Mouse (Mus musculus): ENCODE data around the gene Ltbp1. TPM values are rescaled to one million over a fixed set of nuclear protein-coding genes. Genes with fewer than 3 reads are reported as not detected.

Gene Ltbp1
- polyA plus RNA-seq, 1 experiment = 5.0 TPM

- Histone ChIP-seq H3K27ac (replicated peaks; ENCODE audit: low read depth, low read length) (no peak overlapping the region), H3K4me1 (ENCODE audit: control insufficient read depth, insufficient read depth, insufficient read length, low read length) (peaks cover 3% of the 10 kb centered on the region; the same call in 1 of the 2 replicates), H3K4me3 (ENCODE audit: insufficient read depth, low read depth, low read length) (no peak overlapping the region)
Measured at GRCm38 (mm10) chr17:75071174-75071573, 65.8 kb downstream of the Ltbp1 start.

- Histone ChIP-seq H3K4me3 (ENCODE audit: insufficient read depth, low read depth, low read length) (no peak overlapping the region), H3K27ac (replicated peaks; ENCODE audit: low read depth, low read length) (no peak overlapping the region), H3K4me1 (ENCODE audit: control insufficient read depth, insufficient read depth, insufficient read length, low read length) (peaks cover 3% of the 10 kb centered on the region; the same call in 1 of the 2 replicates)
Measured at GRCm38 (mm10) chr17:75071749-75072148, 66.4 kb downstream of the Ltbp1 start.

GRCm38 (mm10) chr17:75073887-75074286 is 68.5 kb downstream of the Ltbp1 start:
- no peak overlapping the region for H3K27ac ChIP-seq (replicated peaks; ENCODE audit: low read depth, low read length)
- no peak overlapping the region for H3K4me3 ChIP-seq (ENCODE audit: insufficient read depth, low read depth, low read length)
- H3K4me1 ChIP-seq (ENCODE audit: control insufficient read depth, insufficient read depth, insufficient read length, low read length) = peaks cover 3% of the 10 kb centered on the region; the same call in 1 of the 2 replicates

GRCm38 (mm10) chr17:75074978-75075699 is 69.8 kb downstream of the Ltbp1 start:
- H3K27ac ChIP-seq (replicated peaks; ENCODE audit: low read depth, low read length) = no peak overlapping the region
- no peak overlapping the region for H3K4me3 ChIP-seq (ENCODE audit: insufficient read depth, low read depth, low read length)

GRCm38 (mm10) chr17:75081401-75081800 is 76.0 kb downstream of the Ltbp1 start:
- no peak overlapping the region for H3K4me3 ChIP-seq (ENCODE audit: insufficient read depth, low read depth, low read length)
- H3K27ac ChIP-seq (replicated peaks; ENCODE audit: low read depth, low read length) = no peak overlapping the region
- H3K4me1 ChIP-seq (ENCODE audit: control insufficient read depth, insufficient read depth, insufficient read length, low read length) = no peaks in the 10 kb centered on the region

More at GRCm38 (mm10) chr17:75074978-75075699, 69.8 kb downstream of the Ltbp1 start:
- H3K4me1 ChIP-seq (ENCODE audit: control insufficient read depth, insufficient read depth, insufficient read length, low read length) = peaks cover 3% of the 10 kb centered on the region; the same call in 1 of the 2 replicates

- Histone ChIP-seq H3K27ac (replicated peaks; ENCODE audit: low read depth, low read length) (no peak overlapping the region), H3K4me3 (ENCODE audit: insufficient read depth, low read depth, low read length) (no peak overlapping the region), H3K4me1 (ENCODE audit: control insufficient read depth, insufficient read depth, insufficient read length, low read length) (no peaks in the 10 kb centered on the region)
Measured at GRCm38 (mm10) chr17:75082449-75082848, 77.1 kb downstream of the Ltbp1 start.

- Histone ChIP-seq H3K4me3 (ENCODE audit: insufficient read depth, low read depth, low read length) (no peak overlapping the region), H3K27ac (replicated peaks; ENCODE audit: low read depth, low read length) (no peak overlapping the region), H3K4me1 (ENCODE audit: control insufficient read depth, insufficient read depth, insufficient read length, low read length) (no peaks in the 10 kb centered on the region)
Measured at GRCm38 (mm10) chr17:75087296-75087941, 82.1 kb downstream of the Ltbp1 start.

GRCm38 (mm10) chr17:75088232-75088631 is 82.9 kb downstream of the Ltbp1 start:
- H3K4me1 ChIP-seq (ENCODE audit: control insufficient read depth, insufficient read depth, insufficient read length, low read length) = no peaks in the 10 kb centered on the region
- no peak overlapping the region for H3K27ac ChIP-seq (replicated peaks; ENCODE audit: low read depth, low read length)
- H3K4me3 ChIP-seq (ENCODE audit: insufficient read depth, low read depth, low read length) = no peak overlapping the region

GRCm38 (mm10) chr17:75088727-75089126 is 83.4 kb downstream of the Ltbp1 start:
- Histone ChIP-seq H3K27ac (replicated peaks; ENCODE audit: low read depth, low read length) (no peak overlapping the region), H3K4me3 (ENCODE audit: insufficient read depth, low read depth, low read length) (no peak overlapping the region), H3K4me1 (ENCODE audit: control insufficient read depth, insufficient read depth, insufficient read length, low read length) (no peaks in the 10 kb centered on the region)

GRCm38 (mm10) chr17:75090556-75090955 is 85.2 kb downstream of the Ltbp1 start:
- no peak overlapping the region for H3K27ac ChIP-seq (replicated peaks; ENCODE audit: low read depth, low read length)
- no peak overlapping the region for H3K4me3 ChIP-seq (ENCODE audit: insufficient read depth, low read depth, low read length)
- no peaks in the 10 kb centered on the region for H3K4me1 ChIP-seq (ENCODE audit: control insufficient read depth, insufficient read depth, insufficient read length, low read length)

- Histone ChIP-seq H3K4me1 (ENCODE audit: control insufficient read depth, insufficient read depth, insufficient read length, low read length) (no peaks in the 10 kb centered on the region), H3K4me3 (ENCODE audit: insufficient read depth, low read depth, low read length) (no peak overlapping the region), H3K27ac (replicated peaks; ENCODE audit: low read depth, low read length) (no peak overlapping the region)
Measured at GRCm38 (mm10) chr17:75093563-75093962, 88.2 kb downstream of the Ltbp1 start.

- Histone ChIP-seq H3K4me1 (ENCODE audit: control insufficient read depth, insufficient read depth, insufficient read length, low read length) (no peaks in the 10 kb centered on the region), H3K27ac (replicated peaks; ENCODE audit: low read depth, low read length) (no peak overlapping the region), H3K4me3 (ENCODE audit: insufficient read depth, low read depth, low read length) (no peak overlapping the region)
Measured at GRCm38 (mm10) chr17:75094591-75094990, 89.2 kb downstream of the Ltbp1 start.

GRCm38 (mm10) chr17:75096727-75097126 is 91.4 kb downstream of the Ltbp1 start:
- Histone ChIP-seq H3K4me3 (ENCODE audit: insufficient read depth, low read depth, low read length) (no peak overlapping the region), H3K27ac (replicated peaks; ENCODE audit: low read depth, low read length) (no peak overlapping the region), H3K4me1 (ENCODE audit: control insufficient read depth, insufficient read depth, insufficient read length, low read length) (no peaks in the 10 kb centered on the region)

- no peaks in the 10 kb centered on the region for H3K4me1 ChIP-seq (ENCODE audit: control insufficient read depth, insufficient read depth, insufficient read length, low read length)
- H3K4me3 ChIP-seq (ENCODE audit: insufficient read depth, low read depth, low read length) = no peak overlapping the region
- no peak overlapping the region for H3K27ac ChIP-seq (replicated peaks; ENCODE audit: low read depth, low read length)
Measured at GRCm38 (mm10) chr17:75097367-75097766, 92.0 kb downstream of the Ltbp1 start.

- H3K27ac ChIP-seq (replicated peaks; ENCODE audit: low read depth, low read length) = no peak overlapping the region
- no peaks in the 10 kb centered on the region for H3K4me1 ChIP-seq (ENCODE audit: control insufficient read depth, insufficient read depth, insufficient read length, low read length)
- H3K4me3 ChIP-seq (ENCODE audit: insufficient read depth, low read depth, low read length) = no peak overlapping the region
Measured at GRCm38 (mm10) chr17:75101215-75101614, 95.8 kb downstream of the Ltbp1 start.

GRCm38 (mm10) chr17:75101994-75102393 is 96.6 kb downstream of the Ltbp1 start:
- Histone ChIP-seq H3K4me3 (ENCODE audit: insufficient read depth, low read depth, low read length) (no peak overlapping the region), H3K27ac (replicated peaks; ENCODE audit: low read depth, low read length) (no peak overlapping the region), H3K4me1 (ENCODE audit: control insufficient read depth, insufficient read depth, insufficient read length, low read length) (no peaks in the 10 kb centered on the region)
